Mouse (Mus musculus): ENCODE measurements around the gene Mitf. TPM values are rescaled to one million over a fixed set of nuclear protein-coding genes. Genes with fewer than 3 reads are reported as not detected.

Gene Mitf
- polyA plus RNA-seq, 1 experiment from 2014 or later = 2.6 TPM

DNA sequence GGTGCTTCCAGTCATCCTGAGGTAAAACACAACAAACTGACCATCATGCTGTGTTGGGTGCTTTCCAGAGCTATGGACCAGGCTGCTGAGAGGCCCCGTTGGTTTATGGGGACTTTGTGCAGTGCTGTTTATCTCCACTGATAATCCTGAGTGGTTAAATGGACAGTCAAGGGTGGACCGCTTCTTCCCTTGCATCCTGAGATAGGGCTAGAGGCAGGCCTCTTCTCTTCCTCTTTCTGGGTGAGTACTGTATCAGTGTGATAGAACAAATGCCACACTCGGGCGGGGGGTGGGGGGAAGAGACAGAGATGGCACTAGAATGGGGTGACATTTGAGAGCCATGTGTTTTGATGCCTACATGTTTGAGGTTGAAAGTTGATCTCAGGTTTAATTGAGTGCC lies 81.0 kb downstream of the Mitf start:
- H3K4me3 ChIP-seq = no peak overlapping the region
- no peak overlapping the region for H3K27ac ChIP-seq (replicated peaks)
- no peak for DNase-seq (ENCODE audit: low spot score)
- H3K9me3 ChIP-seq = no peaks in the 10 kb centered on the region
- no peaks in the 10 kb centered on the region for H3K27me3 ChIP-seq (replicated peaks; ENCODE audit: low read depth, poor library complexity, severe bottlenecking)
- H3K36me3 ChIP-seq (replicated peaks) = no peaks in the 10 kb centered on the region
- H3K4me1 ChIP-seq = peaks cover 22% of the 10 kb centered on the region
- 83% methylated on average over 4 of the region's 4 CpGs for WGBS

DNA sequence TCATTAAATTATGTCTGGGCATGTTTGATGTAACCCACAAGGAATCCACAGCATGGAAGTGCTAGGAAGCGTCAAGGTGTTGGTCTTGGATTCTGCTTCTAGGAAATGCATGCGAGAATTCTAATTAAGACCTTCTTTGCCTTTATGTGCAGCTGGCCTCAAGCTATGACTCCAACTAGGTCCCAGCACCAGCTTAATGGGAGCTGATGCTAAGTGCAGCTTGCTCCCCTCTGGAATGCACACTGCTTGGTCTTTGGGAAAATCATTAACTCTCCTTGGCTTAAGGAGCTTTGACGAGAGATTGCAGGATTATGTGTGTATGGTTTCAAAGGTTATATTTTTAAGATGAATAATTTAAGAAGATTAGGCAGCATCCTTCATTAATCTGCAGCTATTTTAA lies 81.7 kb downstream of the Mitf start:
- no peak overlapping the region for H3K27ac ChIP-seq (replicated peaks)
- H3K9me3 ChIP-seq = no peaks in the 10 kb centered on the region
- peaks cover 21% of the 10 kb centered on the region for H3K4me1 ChIP-seq
- H3K27me3 ChIP-seq (replicated peaks; ENCODE audit: low read depth, poor library complexity, severe bottlenecking) = no peaks in the 10 kb centered on the region
- WGBS = 76% methylated on average over 3 of the region's 3 CpGs
- H3K36me3 ChIP-seq (replicated peaks) = no peaks in the 10 kb centered on the region
- DNase-seq (ENCODE audit: low spot score) = no peak
- no peak overlapping the region for H3K4me3 ChIP-seq

DNA sequence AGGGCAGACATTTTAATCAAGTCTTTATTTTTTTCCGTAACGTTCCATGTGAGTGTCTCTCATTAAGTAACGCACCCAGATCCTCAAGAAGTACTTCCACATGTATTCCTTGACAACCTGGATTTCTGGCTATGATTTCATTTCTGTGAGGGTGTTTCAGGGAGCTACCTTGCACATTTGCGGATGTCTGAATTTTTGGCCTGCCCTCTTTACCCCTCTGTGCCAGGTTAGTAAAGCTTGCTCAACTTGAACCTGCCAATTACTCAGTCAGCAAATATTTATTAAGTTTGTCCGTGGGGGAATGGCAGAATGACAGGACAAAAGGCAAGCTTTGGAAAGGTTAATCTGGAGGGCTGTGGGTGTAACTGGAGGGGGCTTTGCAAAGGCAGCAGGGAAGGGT lies 86.7 kb downstream of the Mitf start:
- Histone ChIP-seq H3K27ac (replicated peaks) (no peak overlapping the region), H3K4me3 (no peak overlapping the region), H3K27me3 (replicated peaks; ENCODE audit: low read depth, poor library complexity, severe bottlenecking) (no peaks in the 10 kb centered on the region), H3K36me3 (replicated peaks) (no peaks in the 10 kb centered on the region), H3K9me3 (no peaks in the 10 kb centered on the region), H3K4me1 (peaks cover 9% of the 10 kb centered on the region)
- DNase-seq (ENCODE audit: low spot score) = no peak
- WGBS = 73% methylated on average over 5 of the region's 5 CpGs

DNA sequence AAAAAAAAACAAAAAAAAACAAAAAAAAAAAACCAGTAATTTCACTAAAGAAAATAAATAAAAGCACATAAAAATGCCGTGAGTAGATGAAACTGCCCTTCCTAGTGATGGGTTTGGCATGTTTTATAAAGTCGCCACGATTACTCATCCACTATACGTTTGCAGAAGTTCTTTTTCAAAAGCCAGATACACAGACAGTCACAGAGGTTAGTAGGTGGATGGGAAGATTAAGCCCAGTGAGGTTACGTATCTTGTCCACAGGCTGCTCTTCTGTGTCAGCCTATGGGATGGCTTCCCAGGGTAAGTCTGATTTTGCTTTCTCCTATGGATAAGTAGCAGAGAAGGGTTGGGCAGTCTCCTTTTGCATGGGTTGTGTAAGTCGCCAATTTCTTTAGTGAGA lies 90.3 kb downstream of the Mitf start:
- Histone ChIP-seq H3K9me3 (no peaks in the 10 kb centered on the region), H3K4me3 (no peak overlapping the region), H3K4me1 (peaks cover 9% of the 10 kb centered on the region; the same call in 1 of the 2 replicates), H3K27me3 (replicated peaks; ENCODE audit: low read depth, poor library complexity, severe bottlenecking) (no peaks in the 10 kb centered on the region), H3K36me3 (replicated peaks) (no peaks in the 10 kb centered on the region), H3K27ac (replicated peaks) (no peak overlapping the region)
- DNase-seq (ENCODE audit: low spot score) = no peak
- 86% methylated on average over 6 of the region's 6 CpGs for WGBS

DNA sequence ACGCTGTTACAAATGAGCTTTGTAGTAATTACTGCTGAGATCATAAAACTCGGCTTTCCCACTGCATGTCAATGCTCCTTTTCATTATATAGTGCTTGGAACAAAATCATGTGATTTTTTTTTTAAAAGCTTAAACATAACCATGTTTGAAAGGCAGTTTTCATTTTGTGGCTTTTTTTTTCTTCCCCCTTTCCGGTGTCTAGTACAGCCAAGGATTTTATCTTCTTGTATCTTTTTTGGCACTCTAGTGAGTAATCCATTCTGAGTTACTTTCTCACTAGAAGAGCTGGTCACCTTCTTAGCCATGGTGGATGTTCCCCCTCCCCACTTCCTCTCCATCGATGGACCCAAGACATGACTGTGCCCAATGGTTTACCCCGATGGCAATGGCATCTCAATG lies 91.2 kb downstream of the Mitf start:
- DNase-seq (ENCODE audit: low spot score) = no peak
- 88% methylated on average over 5 of the region's 5 CpGs for WGBS
- no peak overlapping the region for H3K4me3 ChIP-seq
- peaks cover 7% of the 10 kb centered on the region; the same call in 1 of the 2 replicates for H3K4me1 ChIP-seq
- no peaks in the 10 kb centered on the region for H3K27me3 ChIP-seq (replicated peaks; ENCODE audit: low read depth, poor library complexity, severe bottlenecking)
- H3K9me3 ChIP-seq = no peaks in the 10 kb centered on the region
- no peaks in the 10 kb centered on the region for H3K36me3 ChIP-seq (replicated peaks)
- no peak overlapping the region for H3K27ac ChIP-seq (replicated peaks)

DNA sequence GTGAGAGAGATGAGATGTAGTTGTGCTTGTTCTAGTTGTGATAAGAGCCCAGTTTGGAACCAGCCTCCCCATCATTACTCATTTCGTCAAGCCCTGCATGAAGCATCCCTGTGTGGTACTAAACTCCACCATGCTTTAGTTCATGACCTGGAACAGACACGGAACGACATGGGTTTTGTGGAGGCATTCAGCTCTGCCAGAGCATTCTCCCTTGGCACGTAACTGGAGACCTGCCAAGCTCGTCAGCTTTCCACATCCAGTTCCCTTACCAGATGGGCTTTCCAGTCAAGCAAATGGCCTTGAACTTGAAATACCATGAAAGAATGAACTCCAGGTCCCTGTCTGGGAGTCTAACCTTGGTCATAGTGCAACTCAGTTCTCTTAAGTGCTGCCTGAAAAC lies 94.7 kb downstream of the Mitf start:
- Histone ChIP-seq H3K27me3 (replicated peaks; ENCODE audit: low read depth, poor library complexity, severe bottlenecking) (no peaks in the 10 kb centered on the region), H3K4me3 (no peak overlapping the region), H3K4me1 (no peaks in the 10 kb centered on the region), H3K36me3 (replicated peaks) (no peaks in the 10 kb centered on the region), H3K9me3 (no peaks in the 10 kb centered on the region), H3K27ac (replicated peaks) (no peak overlapping the region)
- DNase-seq (ENCODE audit: low spot score) = no peak
- WGBS = 85% methylated on average over 5 of the region's 5 CpGs

DNA sequence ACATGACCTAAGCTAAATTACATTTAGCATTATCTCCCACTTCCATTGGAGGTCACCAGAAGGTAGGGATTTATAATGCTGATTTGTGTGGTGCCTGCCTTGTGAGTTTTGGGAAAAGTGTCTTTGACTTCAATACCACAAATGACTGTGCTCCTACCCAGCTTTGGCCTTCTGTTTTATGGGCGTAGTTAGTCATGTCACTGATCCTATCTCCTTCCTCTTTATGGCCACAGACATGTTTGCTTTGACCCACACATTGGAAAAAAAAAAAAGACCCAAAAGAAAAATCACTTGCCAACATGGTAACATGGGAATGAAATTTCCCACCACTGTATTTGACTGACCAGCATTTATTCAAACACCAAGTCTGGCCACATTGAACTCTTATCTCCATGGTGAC lies 95.4 kb downstream of the Mitf start:
- H3K4me3 ChIP-seq = no peak overlapping the region
- no peaks in the 10 kb centered on the region for H3K4me1 ChIP-seq
- no peak for DNase-seq (ENCODE audit: low spot score)
- H3K27ac ChIP-seq (replicated peaks) = no peak overlapping the region
- no peaks in the 10 kb centered on the region for H3K27me3 ChIP-seq (replicated peaks; ENCODE audit: low read depth, poor library complexity, severe bottlenecking)
- no peaks in the 10 kb centered on the region for H3K36me3 ChIP-seq (replicated peaks)
- no peaks in the 10 kb centered on the region for H3K9me3 ChIP-seq
- WGBS = 94% methylated on average over 1 of the region's 1 CpGs

DNA sequence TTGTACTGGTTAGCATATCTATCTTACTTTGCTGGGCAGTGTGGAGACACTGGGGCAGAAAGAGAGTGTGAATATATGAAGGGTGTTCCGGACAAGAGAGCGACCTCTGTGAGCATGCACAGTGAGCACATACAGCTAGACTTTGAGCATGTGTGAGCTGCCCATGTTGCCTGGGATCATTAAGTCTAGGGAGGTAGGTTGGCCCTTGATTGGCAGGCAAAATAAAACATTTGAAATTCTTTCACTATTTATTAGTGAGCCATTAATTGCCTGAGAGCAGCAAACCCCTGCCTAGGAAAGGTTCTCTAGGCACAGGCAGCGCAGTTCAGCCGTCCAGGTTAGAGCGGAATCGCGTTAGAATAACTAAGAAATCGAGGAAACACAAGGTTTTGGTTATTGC lies 107.9 kb downstream of the Mitf start:
- no peaks in the 10 kb centered on the region for H3K27me3 ChIP-seq (replicated peaks; ENCODE audit: low read depth, poor library complexity, severe bottlenecking)
- H3K27ac ChIP-seq (replicated peaks) = no peak overlapping the region
- peaks cover 19% of the 10 kb centered on the region for H3K4me1 ChIP-seq
- no peak for DNase-seq (ENCODE audit: low spot score)
- H3K36me3 ChIP-seq (replicated peaks) = no peaks in the 10 kb centered on the region
- 93% methylated on average over 8 of the region's 8 CpGs for WGBS
- H3K9me3 ChIP-seq = no peaks in the 10 kb centered on the region
- no peak overlapping the region for H3K4me3 ChIP-seq

DNA sequence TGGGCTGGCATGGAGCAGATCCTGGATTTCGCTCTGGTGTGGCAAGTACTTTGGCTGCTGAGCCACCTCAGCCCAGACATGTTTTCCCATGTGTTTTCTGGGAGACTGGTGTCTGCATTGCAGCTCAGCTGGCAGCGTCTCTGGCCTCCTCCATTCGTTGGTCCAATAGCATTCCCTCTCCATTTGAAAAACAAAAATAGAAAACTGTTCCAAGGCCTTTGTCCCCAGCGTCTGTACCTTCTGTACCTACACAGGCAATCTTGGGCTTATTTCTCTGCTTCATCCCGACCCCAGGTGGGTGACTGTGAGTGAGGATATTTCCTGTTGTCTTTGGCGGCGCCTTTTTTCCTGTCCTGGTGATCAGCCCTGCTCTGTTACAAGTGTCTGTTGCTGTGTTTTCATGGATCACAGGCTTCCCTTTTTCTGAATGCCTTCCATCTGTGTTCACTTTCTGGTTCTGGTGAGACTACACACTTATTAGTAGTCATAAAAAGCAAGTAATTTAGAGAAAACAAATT lies 109.6 kb downstream of the Mitf start:
- WGBS = 79% methylated on average over 7 of the region's 7 CpGs
- Histone ChIP-seq H3K27ac (replicated peaks) (no peak overlapping the region), H3K4me3 (no peak overlapping the region)

DNA sequence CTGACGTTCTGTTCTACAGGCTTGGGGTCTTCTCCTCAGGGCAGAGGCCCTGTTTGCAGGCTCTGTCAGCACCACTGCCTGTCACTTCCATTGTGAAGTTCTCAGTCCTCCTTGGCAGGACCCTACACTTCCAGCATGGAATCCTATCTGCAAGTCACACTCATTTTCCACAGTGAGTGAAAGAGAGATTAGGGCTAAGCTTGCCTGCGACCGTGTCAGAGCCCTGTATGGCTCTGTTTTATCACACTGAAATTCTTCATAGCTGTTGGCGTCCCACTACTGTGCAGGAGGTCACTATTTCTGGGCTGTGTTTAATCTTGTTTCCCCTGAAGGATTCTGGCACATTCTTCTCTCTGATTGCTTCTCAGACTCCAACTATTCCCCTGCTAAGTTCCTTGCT lies 111.2 kb downstream of the Mitf start:
- H3K27me3 ChIP-seq (replicated peaks; ENCODE audit: low read depth, poor library complexity, severe bottlenecking) = no peaks in the 10 kb centered on the region
- H3K4me3 ChIP-seq = no peak overlapping the region
- WGBS = 55% methylated on average over 4 of the region's 4 CpGs
- H3K4me1 ChIP-seq = peaks cover 19% of the 10 kb centered on the region
- H3K9me3 ChIP-seq = no peaks in the 10 kb centered on the region
- H3K27ac ChIP-seq (replicated peaks) = peak overlapping the region; percentile 24; the same call in 1 of the 2 replicates
- no peak for DNase-seq (ENCODE audit: low spot score)
- H3K36me3 ChIP-seq (replicated peaks) = no peaks in the 10 kb centered on the region

More for the DNA sequence above, 109.6 kb downstream of the Mitf start:
- DNase-seq (ENCODE audit: low spot score) = no peak
- Histone ChIP-seq H3K4me1 (peaks cover 19% of the 10 kb centered on the region), H3K36me3 (replicated peaks) (no peaks in the 10 kb centered on the region), H3K27me3 (replicated peaks; ENCODE audit: low read depth, poor library complexity, severe bottlenecking) (no peaks in the 10 kb centered on the region), H3K9me3 (no peaks in the 10 kb centered on the region)

DNA sequence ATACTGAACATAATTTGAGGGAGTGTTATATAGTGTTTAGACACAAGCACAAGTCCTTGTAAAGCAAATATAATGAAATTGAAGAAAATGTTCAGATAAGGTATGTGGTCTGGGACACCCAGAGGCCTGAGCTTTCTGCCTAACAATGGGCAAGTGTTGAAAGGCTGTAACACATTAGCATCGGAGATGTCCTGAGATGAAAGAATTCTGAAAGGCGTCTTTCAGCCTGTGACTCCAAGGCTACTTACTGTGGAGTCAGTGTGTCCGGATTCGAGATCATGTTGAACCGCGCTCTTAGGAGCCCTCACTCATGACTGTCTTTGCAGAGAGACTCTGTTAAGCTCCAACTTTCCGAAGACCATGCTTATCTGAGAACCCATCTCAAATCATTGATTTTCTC lies 111.6 kb downstream of the Mitf start:
- DNase-seq (ENCODE audit: low spot score) = no peak
- Histone ChIP-seq H3K36me3 (replicated peaks) (no peaks in the 10 kb centered on the region), H3K4me1 (peaks cover 19% of the 10 kb centered on the region), H3K9me3 (no peaks in the 10 kb centered on the region), H3K4me3 (no peak overlapping the region), H3K27me3 (replicated peaks; ENCODE audit: low read depth, poor library complexity, severe bottlenecking) (no peaks in the 10 kb centered on the region), H3K27ac (replicated peaks) (peak overlapping the region; percentile 24; the same call in 1 of the 2 replicates)
- WGBS = 50% methylated on average over 7 of the region's 7 CpGs

DNA sequence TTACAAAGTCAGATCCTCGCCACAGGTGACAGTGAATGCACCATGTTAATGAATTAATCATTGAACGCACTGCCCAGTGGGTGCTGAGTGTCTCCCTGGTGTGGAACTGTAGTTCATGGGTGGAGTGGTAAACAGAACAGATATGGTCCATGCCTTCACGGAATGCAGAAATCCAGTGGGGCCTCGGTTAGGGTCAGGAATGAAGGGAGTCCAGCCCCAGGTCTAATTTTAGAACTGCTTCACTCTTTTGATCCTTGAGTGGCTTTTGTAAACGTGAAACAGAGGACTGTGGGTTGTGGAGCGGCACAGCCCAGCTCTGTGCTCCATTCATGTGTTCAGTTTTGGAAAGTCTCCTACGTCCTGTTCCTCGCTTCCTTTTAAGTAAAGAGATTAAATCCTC lies 112.4 kb downstream of the Mitf start:
- H3K9me3 ChIP-seq = no peaks in the 10 kb centered on the region
- DNase-seq (ENCODE audit: low spot score) = no peak
- no peaks in the 10 kb centered on the region for H3K27me3 ChIP-seq (replicated peaks; ENCODE audit: low read depth, poor library complexity, severe bottlenecking)
- peaks cover 19% of the 10 kb centered on the region for H3K4me1 ChIP-seq
- H3K36me3 ChIP-seq (replicated peaks) = no peaks in the 10 kb centered on the region
- no peak overlapping the region for H3K27ac ChIP-seq (replicated peaks)
- 57% methylated on average over 8 of the region's 8 CpGs for WGBS
- no peak overlapping the region for H3K4me3 ChIP-seq

DNA sequence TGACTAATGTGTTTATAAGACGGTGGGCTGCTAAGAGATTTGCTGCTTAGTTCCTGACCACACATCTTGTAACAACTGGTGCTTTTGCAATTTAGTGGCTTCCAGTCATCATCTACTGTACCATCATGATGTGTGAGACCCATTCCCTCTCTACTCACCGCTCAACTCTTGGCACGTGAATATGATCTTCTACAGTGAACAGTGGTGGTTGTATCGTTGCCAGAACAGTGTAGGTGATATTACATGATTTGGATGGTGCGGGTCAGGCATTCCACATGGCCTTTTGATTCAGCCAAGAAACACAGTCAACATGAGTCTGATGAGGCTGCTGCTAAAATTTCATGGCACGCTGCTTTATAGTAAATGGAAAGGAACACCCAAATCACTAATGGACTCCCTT lies 114.7 kb downstream of the Mitf start:
- H3K27me3 ChIP-seq (replicated peaks; ENCODE audit: low read depth, poor library complexity, severe bottlenecking) = no peaks in the 10 kb centered on the region
- no peak overlapping the region for H3K4me3 ChIP-seq
- no peaks in the 10 kb centered on the region for H3K9me3 ChIP-seq
- WGBS = 93% methylated on average over 6 of the region's 6 CpGs
- no peak overlapping the region for H3K27ac ChIP-seq (replicated peaks)
- no peaks in the 10 kb centered on the region for H3K36me3 ChIP-seq (replicated peaks)
- peaks cover 19% of the 10 kb centered on the region for H3K4me1 ChIP-seq
- DNase-seq (ENCODE audit: low spot score) = no peak

DNA sequence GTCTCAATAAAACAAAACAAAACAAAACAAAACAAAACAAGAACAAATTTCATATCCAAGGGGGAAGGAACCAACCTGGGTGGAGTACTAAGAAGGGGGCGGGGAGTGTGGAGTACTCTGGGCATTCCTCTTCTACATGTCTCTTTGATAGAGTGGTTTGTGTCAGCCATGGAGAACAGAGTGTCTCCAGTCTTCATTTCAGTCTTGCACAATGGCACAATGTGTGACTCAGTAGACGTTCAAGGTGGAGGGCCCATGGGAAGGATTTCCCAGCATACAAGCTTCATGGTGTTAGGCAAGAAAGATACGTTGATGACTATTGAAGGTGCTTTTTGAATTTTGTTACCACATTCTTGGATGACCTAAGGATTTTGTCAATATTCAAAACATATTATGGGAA lies 117.4 kb downstream of the Mitf start:
- H3K27ac ChIP-seq (replicated peaks) = no peak overlapping the region
- DNase-seq (ENCODE audit: low spot score) = no peak

More for the DNA sequence above, 117.4 kb downstream of the Mitf start:
- Histone ChIP-seq H3K4me3 (no peak overlapping the region), H3K4me1 (peaks cover 6% of the 10 kb centered on the region), H3K27me3 (replicated peaks; ENCODE audit: low read depth, poor library complexity, severe bottlenecking) (no peaks in the 10 kb centered on the region), H3K36me3 (replicated peaks) (no peaks in the 10 kb centered on the region), H3K9me3 (no peaks in the 10 kb centered on the region)
- WGBS = 91% methylated on average over 3 of the region's 3 CpGs
